Mouse (Mus musculus) neural tube, embryonic 13.5 days (tissue): ENCODE data around the gene Pms2. TPM values are rescaled to one million over a fixed set of nuclear protein-coding genes. Genes with fewer than 3 reads are reported as not detected.

ENCODE experiments used
- ATAC-seq: fragments of 200-750 bp; cut with Nextera tagmentation; 2 replicates; pipeline ENCODE4 v1.8.0; 2017; ENCODE audit warnings: low read depth, mild to moderate bottlenecking, moderate TSS enrichment, moderate library complexity
- H3K27ac ChIP-seq: fragments of 300-500 bp; sonication (generic); replicated peaks from 2 replicates; pipeline ENCODE4 v1.5.1; 2015; ENCODE audit warnings: moderate library complexity, mild to moderate bottlenecking, inconsistent platforms
- H3K27me3 ChIP-seq: fragments of 300-500 bp; sonication (generic); 2 replicates; pipeline ENCODE4 v1.6.1; 2015; ENCODE audit warnings: mild to moderate bottlenecking, inconsistent platforms
- H3K36me3 ChIP-seq: fragments of 300-500 bp; sonication (generic); 2 replicates; pipeline ENCODE4 v1.6.1; 2015; ENCODE audit warnings: mild to moderate bottlenecking, inconsistent platforms
- H3K4me1 ChIP-seq: fragments of 300-500 bp; sonication (generic); replicated peaks from 2 replicates; pipeline ENCODE4 v1.6.1; 2015; ENCODE audit warnings: inconsistent platforms
- H3K4me2 ChIP-seq: fragments of 300-500 bp; sonication (generic); 2 replicates; pipeline ENCODE4 v1.6.1; 2015; ENCODE audit warnings: inconsistent platforms, mild to moderate bottlenecking, moderate library complexity
- H3K4me3 ChIP-seq: fragments of 300-500 bp; sonication (generic); 2 replicates; pipeline ENCODE4 v1.5.1; 2015; ENCODE audit warnings: mild to moderate bottlenecking, inconsistent platforms
- H3K9ac ChIP-seq: fragments of 300-500 bp; sonication (generic); 2 replicates; pipeline ENCODE4 v1.6.1; 2015; ENCODE audit warnings: moderate library complexity, mild to moderate bottlenecking, inconsistent platforms
- H3K9me3 ChIP-seq: fragments of 300-500 bp; sonication (generic); 2 replicates; pipeline ENCODE4 v1.6.1; 2016; ENCODE audit warnings: inconsistent platforms
- WGBS: fragments of 180-500 bp; shearing (Covaris S2); methylation state at CpG from one replicate; pipeline ENCODE4 v1.1.7; 2015; 5-methylcytosine and 5-hydroxymethylcytosine counted together
- polyA plus RNA-seq: library from polyadenylated mRNA; unstranded; fragments of >200 nt; fragmentation: Nextera tagmentation; extraction: Ambion mirVana; gene quantifications from 2 replicates; pipeline ENCODE4 v1.2.1, GENCODE M21; 2015

Pms2 gene
- polyA plus RNA-seq, 1 experiment from 2014 or later: 29.4 TPM

DNA sequence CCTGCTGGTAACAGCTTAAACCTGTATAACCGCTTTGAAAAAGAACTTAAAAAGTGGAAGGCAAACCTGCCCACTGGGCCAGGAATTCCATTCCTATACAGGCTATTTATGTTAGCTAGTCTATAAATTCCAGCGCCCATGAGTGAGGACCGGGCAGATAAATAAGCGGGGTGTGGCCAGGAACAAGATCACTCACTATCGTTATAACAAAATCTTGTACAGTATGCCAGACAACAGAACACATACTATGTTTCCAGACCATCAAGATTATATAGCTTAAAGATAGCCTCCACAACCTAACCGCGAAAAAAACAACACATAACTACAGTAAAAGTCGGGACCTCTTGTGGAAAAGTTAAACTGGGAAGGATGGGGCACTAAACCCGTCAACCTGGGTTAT is 838 bp upstream of the Pms2 start:
- no peaks in the 10 kb centered on the region for H3K9me3 ChIP-seq
- H3K4me1 ChIP-seq: peaks cover 29% of the 10 kb centered on the region
- 2% methylated on average over 9 of the region's 9 CpGs for WGBS
- no peak for ATAC-seq
- H3K27ac ChIP-seq: peak overlapping the region; percentile 85
- H3K4me2 ChIP-seq: peak overlapping the region; percentile 80
- peaks cover 22% of the 10 kb centered on the region for H3K36me3 ChIP-seq
- no peaks in the 10 kb centered on the region for H3K27me3 ChIP-seq
- peak overlapping the region; percentile 62 for H3K4me3 ChIP-seq
- peak overlapping the region; percentile 76 for H3K9ac ChIP-seq

DNA sequence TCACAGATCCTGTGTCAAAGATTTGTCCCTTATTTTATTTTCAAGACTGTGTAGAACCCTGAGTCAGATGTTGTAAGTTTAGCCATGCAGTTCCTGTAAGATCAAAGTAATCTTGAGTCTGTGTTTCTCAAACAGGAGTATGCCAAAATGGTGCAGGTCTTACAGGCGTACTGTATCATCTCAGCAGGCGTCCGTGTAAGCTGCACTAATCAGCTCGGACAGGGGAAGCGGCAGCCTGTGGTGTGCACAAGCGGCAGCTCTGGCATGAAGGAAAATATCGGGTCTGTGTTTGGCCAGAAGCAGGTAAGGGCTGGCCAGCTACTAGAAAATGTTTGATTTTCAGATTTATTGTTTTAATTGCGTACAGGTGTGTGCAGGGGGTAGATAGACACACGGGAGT is 6.5 kb downstream of the Pms2 start:
- Histone ChIP-seq H3K27me3 (no peaks in the 10 kb centered on the region), H3K4me2 (no peak overlapping the region), H3K9ac (no peak overlapping the region), H3K4me1 (peaks cover under 1% of the 10 kb centered on the region; the same call in 1 of the 2 replicates), H3K27ac (no peak overlapping the region), H3K9me3 (no peaks in the 10 kb centered on the region), H3K4me3 (no peak overlapping the region), H3K36me3 (peaks cover 54% of the 10 kb centered on the region)
- WGBS: 94% methylated on average over 9 of the region's 9 CpGs
- no peak for ATAC-seq

DNA sequence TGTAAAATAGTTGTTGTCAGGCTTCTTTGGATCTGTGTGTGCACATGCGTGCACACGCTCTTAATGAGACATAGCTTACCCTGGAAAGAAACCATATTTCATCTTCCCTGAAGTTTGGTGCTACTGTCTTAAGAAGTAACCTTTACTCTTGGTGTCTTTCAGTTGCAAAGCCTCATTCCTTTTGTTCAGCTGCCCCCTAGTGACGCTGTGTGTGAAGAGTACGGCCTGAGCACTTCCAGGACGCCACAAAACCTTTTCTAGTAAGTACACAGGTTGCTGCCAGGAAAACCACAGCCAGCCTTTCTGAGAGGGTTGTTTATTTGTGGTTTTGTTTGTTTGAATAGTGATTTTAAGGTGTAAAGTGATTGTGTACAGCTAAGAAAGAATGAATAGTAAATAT is 7.7 kb downstream of the Pms2 start:
- H3K4me3 ChIP-seq: no peak overlapping the region
- H3K4me1 ChIP-seq: no peaks in the 10 kb centered on the region
- H3K27ac ChIP-seq: no peak overlapping the region
- 52% methylated on average over 5 of the region's 5 CpGs for WGBS
- no peaks in the 10 kb centered on the region for H3K9me3 ChIP-seq
- H3K27me3 ChIP-seq: no peaks in the 10 kb centered on the region
- ATAC-seq: no peak
- no peak overlapping the region for H3K9ac ChIP-seq
- H3K4me2 ChIP-seq: no peak overlapping the region
- peaks cover 63% of the 10 kb centered on the region for H3K36me3 ChIP-seq

DNA sequence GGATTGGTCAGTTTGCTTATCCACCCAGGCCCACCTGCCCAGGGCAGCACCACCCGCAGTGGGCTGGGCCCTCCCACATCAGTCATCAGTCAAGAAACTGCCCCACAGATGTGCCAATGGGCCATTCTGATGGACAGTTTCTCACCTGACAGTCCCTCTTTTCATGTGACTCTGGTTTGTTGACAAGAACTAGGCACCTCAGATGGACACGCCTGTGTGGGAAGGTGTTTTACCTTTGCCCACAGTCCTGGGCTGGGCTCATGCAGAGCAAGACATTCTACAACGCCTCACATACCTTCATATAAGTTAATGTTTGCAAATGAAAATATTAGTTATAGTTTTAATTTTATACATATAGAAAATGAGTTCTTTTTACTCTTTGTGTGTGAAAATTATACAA is 8.4 kb downstream of the Pms2 start:
- H3K9ac ChIP-seq: no peak overlapping the region
- H3K36me3 ChIP-seq: peaks cover 70% of the 10 kb centered on the region
- no peak overlapping the region for H3K4me3 ChIP-seq
- no peaks in the 10 kb centered on the region for H3K4me1 ChIP-seq
- no peaks in the 10 kb centered on the region for H3K9me3 ChIP-seq
- H3K27me3 ChIP-seq: no peaks in the 10 kb centered on the region
- H3K4me2 ChIP-seq: no peak overlapping the region
- WGBS: 95% methylated on average over 3 of the region's 3 CpGs
- H3K27ac ChIP-seq: no peak overlapping the region
- no peak for ATAC-seq

DNA sequence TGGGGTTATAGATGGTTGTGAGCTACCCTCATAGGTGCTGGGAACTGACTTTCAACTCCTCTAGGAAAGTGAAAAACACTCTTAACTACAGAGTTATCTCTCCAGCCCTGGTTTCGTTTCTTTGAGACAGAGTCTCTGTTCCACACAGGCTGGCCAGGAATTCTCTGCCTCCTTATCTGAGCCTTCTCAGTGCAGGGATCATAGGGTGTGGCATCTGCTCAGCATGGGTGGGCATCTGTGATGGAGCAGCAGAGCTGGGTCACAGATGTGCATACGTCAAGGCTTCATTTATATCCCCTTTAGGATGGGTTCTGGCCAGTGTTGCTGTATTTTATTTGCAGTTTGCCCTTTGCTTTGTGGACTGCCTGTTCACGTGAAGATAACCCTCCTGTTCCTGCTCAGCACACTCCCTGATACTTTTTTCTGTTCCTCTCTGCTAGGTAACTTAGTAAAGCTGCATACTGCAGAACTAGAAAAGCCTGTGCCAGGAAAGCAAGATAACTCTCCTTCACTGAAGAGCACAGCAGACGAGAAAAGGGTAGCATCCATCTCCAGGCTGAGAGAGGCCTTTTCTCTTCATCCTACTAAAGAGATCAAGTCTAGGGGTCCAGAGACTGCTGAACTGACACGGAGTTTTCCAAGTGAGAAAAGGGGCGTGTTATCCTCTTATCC is 15.2 kb downstream of the Pms2 start:
- H3K9ac ChIP-seq: no peak overlapping the region

DNA sequence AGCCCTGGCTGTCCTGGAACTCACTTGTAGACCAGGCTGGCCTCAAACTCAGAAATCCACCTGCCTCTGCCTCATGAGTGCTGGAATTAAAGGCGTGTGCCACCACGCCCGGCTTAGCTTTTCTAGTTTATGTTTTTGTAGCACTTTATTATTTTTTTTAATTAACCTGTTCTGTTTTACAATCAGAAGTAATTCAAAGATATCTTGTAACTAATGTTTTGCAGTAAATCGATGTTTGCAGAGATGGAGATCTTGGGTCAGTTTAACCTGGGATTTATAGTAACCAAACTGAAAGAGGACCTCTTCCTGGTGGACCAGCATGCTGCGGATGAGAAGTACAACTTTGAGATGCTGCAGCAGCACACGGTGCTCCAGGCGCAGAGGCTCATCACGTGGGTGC is 18.1 kb downstream of the Pms2 start, which contains the start of gene Gm42421:
TSS of gene Gm42421 (plus strand) at position 301 of the 400 bp plus-strand sequence.
- H3K27me3 ChIP-seq: no peaks in the 10 kb centered on the region
- H3K9me3 ChIP-seq: no peaks in the 10 kb centered on the region
- no peak for ATAC-seq
- H3K4me2 ChIP-seq: no peak within 1 kb of the TSS
- H3K9ac ChIP-seq: no peak within 1 kb of the TSS
- 0 out of 2 replicates have a peak, but pooled peaks cover 3% of the 10 kb centered on the region for H3K4me1 ChIP-seq
- 96% methylated on average over 8 of the region's 8 CpGs for WGBS
- H3K4me3 ChIP-seq: no peak within 1 kb of the TSS
- H3K36me3 ChIP-seq: peaks cover 86% of the 10 kb centered on the region
- H3K27ac ChIP-seq: no peak within 1 kb of the TSS

More for the DNA sequence above, 15.2 kb downstream of the Pms2 start:
- WGBS: 88% methylated on average over 6 of the region's 6 CpGs
- H3K4me1 ChIP-seq: no peaks in the 10 kb centered on the region
- peaks cover 85% of the 10 kb centered on the region for H3K36me3 ChIP-seq
- no peak overlapping the region for H3K4me2 ChIP-seq
- no peak overlapping the region for H3K4me3 ChIP-seq
- ATAC-seq: no peak
- no peak overlapping the region for H3K27ac ChIP-seq
- H3K9me3 ChIP-seq: no peaks in the 10 kb centered on the region
- no peaks in the 10 kb centered on the region for H3K27me3 ChIP-seq

DNA sequence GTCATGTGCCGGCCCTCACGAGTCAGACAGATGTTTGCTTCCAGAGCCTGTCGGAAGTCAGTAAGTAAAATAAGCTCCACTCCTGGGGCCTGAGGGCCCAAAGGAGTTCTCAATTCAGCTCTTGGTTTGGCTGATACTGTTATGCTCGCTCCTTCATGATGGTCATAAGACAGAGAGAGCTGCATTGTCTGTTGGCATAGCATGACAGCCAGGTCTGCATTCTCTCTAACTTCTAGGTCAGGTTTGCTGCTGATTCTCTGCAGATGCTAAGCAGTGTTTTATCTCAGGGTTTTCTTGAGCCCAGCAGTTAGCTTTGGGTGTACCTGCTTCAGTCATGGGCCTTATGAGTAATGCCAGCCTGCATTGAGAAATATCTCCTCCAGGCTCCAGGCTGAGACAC is 19.5 kb downstream of the Pms2 start:
- 97% methylated on average over 4 of the region's 4 CpGs for WGBS
- H3K36me3 ChIP-seq: peaks cover 76% of the 10 kb centered on the region
- H3K9ac ChIP-seq: no peak overlapping the region
- no peaks in the 10 kb centered on the region for H3K9me3 ChIP-seq
- no peak for ATAC-seq
- no peaks in the 10 kb centered on the region for H3K27me3 ChIP-seq
- H3K27ac ChIP-seq: no peak overlapping the region
- H3K4me1 ChIP-seq: 0 out of 2 replicates have a peak, but pooled peaks cover 5% of the 10 kb centered on the region
- no peak overlapping the region for H3K4me2 ChIP-seq
- H3K4me3 ChIP-seq: no peak overlapping the region

DNA sequence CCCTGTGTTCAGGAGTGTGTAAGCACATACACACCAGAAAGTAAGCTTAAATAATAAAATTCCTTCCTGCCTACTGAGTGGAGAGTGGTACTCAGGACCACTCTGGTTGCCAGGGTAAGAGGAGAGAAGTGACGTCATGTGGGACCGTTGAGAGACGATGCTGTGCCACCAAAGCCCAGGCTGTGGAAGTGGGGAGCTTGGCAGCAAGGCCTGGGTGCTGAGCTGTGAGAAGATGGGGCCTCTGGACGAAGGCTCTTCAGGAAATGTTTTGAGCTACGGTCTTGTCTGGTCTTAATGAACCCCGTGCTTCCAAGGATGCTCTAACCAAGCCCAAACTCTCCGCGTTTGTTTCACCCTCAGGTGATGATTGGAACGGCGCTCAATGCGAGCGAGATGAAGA is 20.9 kb downstream of the Pms2 start:
- WGBS: 92% methylated on average over 12 of the region's 12 CpGs
- Histone ChIP-seq H3K27ac (no peak overlapping the region), H3K4me1 (0 out of 2 replicates have a peak, but pooled peaks cover 5% of the 10 kb centered on the region), H3K4me2 (no peak overlapping the region), H3K4me3 (no peak overlapping the region), H3K9ac (no peak overlapping the region), H3K36me3 (peaks cover 62% of the 10 kb centered on the region), H3K27me3 (no peaks in the 10 kb centered on the region), H3K9me3 (no peaks in the 10 kb centered on the region)
- ATAC-seq: no peak

DNA sequence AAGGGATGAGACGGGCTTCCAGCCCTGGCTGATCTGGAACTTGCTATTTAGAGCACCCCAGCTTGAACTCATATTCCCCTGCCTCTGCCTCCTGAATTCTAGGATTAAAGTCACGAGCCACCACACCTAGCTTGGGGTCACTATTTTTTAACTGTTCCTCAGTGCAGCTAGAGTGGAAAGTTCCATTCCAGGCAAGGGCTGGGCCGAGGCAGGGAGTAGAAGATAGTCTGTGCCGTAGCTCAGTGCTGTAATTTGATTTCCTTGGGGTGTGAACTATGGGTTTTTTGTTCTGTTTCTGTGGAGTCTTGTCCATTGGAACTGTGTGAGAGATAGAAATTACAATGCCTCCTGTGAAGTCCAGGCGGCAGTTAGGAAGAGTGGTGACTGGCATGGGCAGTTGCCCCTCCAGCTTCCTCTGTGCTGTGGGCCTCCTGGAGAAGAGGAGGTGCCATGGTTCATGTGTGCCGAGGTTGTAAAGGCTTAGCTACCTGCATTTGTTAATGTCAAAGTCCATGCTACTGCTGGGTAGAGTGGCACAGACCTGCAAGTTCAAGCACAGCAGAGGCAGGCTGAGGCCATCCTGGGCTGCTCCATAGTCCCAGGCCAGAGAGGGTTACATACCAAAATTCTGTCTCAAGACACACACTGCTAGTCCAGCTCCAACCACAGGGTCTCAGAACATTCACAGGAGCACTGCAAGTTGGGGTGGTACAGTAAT is 22.3 kb downstream of the Pms2 start:
- Histone ChIP-seq H3K27ac (no peak overlapping the region), H3K4me1 (0 out of 2 replicates have a peak, but pooled peaks cover 5% of the 10 kb centered on the region), H3K36me3 (peaks cover 48% of the 10 kb centered on the region), H3K9me3 (no peaks in the 10 kb centered on the region), H3K4me3 (no peak overlapping the region), H3K4me2 (no peak overlapping the region), H3K27me3 (no peaks in the 10 kb centered on the region), H3K9ac (no peak overlapping the region)
- no peak for ATAC-seq
- 83% methylated on average over 6 of the region's 6 CpGs for WGBS

DNA sequence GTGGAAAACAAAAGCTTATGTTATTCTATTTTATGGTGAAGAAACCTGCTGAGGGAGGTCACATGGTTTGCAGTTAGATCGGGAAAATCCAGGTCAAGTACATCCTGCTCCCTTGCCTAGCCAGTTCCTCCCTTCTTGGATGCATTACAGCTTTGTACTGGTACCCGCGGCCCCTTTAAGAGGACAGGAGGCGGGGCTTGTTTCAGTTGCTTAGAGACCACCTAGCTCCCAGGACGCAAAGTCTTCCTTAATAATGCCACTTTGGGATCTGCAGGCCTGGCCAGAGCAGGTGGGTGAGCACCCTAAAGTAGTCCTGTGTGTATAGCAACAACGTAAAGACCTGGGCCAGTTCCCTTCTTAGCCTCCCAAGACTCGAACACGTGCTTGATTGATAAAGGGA is 23.1 kb downstream of the Pms2 start, which contains the start of gene Rsph10b:
TSS of gene Rsph10b (plus strand) at position 205 of the 400 bp plus-strand sequence.
- Histone ChIP-seq H3K27me3 (no peaks in the 10 kb centered on the region), H3K27ac (no peak within 1 kb of the TSS), H3K4me2 (0 out of 2 replicates have a peak within 1 kb of the TSS, but pooled peaks have one; percentile 19), H3K9ac (no peak within 1 kb of the TSS), H3K9me3 (no peaks in the 10 kb centered on the region), H3K4me3 (no peak within 1 kb of the TSS), H3K36me3 (peaks cover 48% of the 10 kb centered on the region), H3K4me1 (0 out of 2 replicates have a peak, but pooled peaks cover 5% of the 10 kb centered on the region)
- ATAC-seq: no peak
- WGBS: 13% methylated on average over 8 of the region's 8 CpGs

DNA sequence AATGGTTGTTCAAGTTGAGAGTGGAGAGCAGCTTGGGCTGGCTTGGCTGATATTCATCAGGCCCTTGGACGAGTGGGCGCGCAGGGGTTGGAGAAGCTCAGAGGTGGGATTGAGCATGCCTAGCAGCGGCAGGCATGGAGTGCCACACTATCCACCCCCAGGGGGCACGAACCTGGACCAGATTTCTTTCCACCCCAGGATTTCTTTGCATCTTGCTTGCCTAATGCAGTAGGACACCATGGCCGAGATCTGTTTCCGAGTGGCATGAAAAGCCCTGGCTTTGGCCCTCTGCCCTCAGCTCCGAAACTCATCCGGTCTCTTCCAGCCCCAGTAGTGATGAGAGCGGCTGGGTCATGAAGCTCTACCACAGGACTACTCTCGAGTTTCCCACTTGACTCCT is 23.6 kb downstream of the Pms2 start:
- H3K27ac ChIP-seq: no peak overlapping the region
- no peak overlapping the region for H3K9ac ChIP-seq
- H3K4me3 ChIP-seq: no peak overlapping the region
- ATAC-seq: no peak
- no peaks in the 10 kb centered on the region for H3K27me3 ChIP-seq
- WGBS: 90% methylated on average over 11 of the region's 11 CpGs
- H3K4me2 ChIP-seq: 0 out of 2 replicates have a peak overlapping the region, but pooled peaks have one; percentile 19
- H3K9me3 ChIP-seq: no peaks in the 10 kb centered on the region
- H3K4me1 ChIP-seq: 0 out of 2 replicates have a peak, but pooled peaks cover 5% of the 10 kb centered on the region
- H3K36me3 ChIP-seq: peaks cover 42% of the 10 kb centered on the region

DNA sequence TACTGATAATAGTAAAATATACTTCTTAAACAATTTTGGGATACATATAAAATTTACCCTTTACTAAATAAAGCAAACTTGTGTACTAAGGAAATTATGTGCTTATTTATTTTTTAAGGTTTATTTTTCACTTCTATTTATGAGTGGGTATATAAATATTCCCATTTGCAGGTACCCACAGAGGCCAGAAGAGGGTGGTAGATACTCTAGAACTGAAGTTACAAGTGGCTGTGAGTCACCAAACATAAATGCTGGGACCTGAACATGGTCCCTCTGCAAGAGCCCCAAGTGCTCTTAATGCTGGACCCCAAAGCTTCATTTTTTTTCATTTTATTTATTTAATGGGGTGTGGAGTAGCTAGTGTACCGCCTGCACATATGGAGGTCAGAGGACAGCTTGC is 24.1 kb downstream of the Pms2 start:
- Histone ChIP-seq H3K9ac (no peak overlapping the region), H3K36me3 (peaks cover 38% of the 10 kb centered on the region), H3K4me1 (0 out of 2 replicates have a peak, but pooled peaks cover 5% of the 10 kb centered on the region), H3K4me3 (no peak overlapping the region), H3K4me2 (no peak overlapping the region), H3K9me3 (no peaks in the 10 kb centered on the region), H3K27ac (no peak overlapping the region), H3K27me3 (no peaks in the 10 kb centered on the region)
- no peak for ATAC-seq
- WGBS: 83% methylated on average over 1 of the region's 1 CpGs
